Mouse (Mus musculus) right cerebral cortex, adult 2 months (tissue): ENCODE results near the gene Cd40lg.
A peak's percentile ranks its signal among the peaks of the same experiment; 100 is the strongest.

ENCODE experiments used
- DNase-seq, 2 experiments: peaks; one replicate each; pipeline ENCODE4 v3.0.0; 2021 to 2022; ENCODE audit warnings: low spot score in 2 of 2

Cd40lg gene

DNA sequence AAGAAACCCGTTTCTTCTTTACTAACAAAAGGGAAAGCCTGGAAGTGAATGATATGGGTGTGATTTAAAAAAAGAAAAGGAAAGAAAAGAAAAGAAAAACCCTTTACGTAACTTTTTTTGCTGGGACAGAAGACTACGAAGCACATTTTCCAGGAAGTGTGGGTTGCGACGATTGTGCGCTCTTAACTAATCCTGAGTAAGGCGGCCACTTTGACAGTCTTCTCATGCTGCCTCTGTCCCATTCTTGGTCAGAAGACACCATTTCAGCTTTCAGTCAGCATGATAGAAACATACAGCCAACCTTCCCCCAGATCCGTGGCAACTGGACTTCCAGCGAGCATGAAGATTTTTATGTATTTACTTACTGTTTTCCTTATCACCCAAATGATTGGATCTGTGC, at the start of gene Cd40lg:
TSS of gene Cd40lg (plus strand) at position 268 of the 400 bp plus-strand sequence.
- no peak for DNase-seq

DNA sequence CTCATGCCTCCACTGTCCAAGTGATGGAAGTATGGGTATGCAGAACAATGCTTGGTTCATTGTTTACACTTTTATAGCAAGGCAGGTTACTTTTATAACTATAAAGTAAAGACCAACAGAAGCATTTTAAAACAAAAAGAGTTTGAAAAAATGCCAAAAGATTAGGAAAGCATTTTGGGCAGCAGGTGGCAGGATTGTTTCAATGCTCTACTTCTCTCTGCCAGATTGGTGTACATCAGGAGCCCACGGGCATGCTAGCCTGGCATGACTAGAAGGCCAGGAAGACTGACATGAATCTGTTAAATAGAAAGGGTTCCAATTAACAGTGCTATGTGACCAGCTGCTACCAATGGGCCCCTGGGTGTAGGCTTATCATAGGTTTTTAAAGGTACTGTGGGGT, 45.4 kb upstream of the Cd40lg start:
- DNase-seq: no peak

DNA sequence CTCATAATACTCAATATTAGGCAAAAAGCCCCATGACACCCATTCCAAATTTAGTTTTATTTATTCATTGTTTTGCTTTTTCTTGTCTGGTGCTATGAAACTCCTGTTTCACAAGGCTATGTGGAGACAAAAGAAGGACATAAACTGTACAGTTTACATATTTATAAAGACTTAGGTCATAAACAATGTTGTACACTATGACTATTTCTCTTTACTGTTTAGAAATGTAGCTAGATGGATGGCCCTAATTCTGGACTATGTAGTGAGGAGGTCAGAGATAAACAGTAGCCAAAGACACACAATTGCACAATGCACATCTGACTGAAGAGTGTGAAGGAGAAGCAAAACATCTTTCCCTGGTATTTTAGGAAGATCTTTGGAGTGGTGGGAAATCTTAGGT, 40.7 kb upstream of the Cd40lg start:
- DNase-seq: no peak

DNA sequence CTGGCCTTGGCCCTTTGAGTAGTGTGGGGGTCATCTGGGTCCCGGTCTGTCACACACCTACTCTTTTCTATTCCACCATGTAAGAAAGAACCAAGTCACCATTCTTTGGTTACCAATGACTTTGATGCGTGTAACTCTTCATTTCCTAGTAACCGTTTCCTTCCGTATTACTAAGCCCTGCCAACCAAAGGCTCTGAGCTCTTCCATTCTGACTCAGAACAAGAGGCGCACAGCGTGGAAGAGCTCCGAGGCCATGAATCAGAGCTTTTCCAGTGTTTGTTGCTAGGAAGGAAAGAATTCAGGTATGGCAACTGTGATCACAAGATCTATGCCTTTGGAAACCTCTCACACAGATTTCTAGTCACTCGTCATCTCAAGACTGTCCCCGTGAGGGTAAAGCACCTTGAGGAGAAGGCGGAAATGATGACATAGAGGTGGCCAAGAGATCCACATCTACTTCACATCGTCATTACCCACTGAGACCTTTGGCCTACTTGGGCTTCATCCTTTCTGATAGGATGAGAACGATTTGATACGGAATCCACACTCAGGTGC, 34.6 kb upstream of the Cd40lg start:
- no peak for DNase-seq

DNA sequence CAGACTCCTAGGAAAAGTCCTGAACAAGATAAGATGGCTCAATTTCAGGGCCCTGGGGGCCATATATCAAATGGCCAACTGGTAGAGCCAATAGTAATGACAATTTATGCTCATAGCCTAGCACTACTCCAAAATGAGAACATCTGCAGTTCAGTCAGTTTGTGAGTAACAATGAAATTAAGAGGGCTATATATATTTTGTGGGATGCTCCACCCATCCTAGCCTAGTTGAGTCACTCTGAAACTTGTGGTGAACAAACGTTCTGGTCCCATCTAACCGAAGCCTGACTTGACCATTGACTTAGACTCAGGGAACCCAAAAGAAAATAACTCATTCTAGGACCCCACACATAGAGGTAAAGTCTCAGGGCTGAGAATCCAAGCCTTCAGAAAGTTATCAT, 29.5 kb upstream of the Cd40lg start:
- DNase-seq: no peak

DNA sequence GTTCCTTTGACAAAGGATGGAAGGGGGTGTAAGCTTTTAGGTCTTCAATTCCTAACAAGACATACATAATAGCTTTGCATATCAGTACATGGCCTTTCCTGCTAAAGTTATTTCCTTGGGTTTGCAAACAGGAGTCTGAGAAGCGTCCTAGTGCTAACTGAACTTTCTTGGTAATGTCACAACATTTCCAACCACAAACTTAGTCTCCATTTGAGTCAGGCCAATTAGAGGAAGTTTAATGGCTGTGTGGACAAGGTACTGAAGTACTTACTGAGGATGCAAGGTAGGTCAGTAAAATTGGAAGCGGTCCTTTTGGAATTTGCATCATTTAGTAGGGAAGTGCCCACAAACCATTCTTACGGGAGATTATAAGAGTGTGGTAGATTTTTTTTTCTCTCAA, 28.6 kb upstream of the Cd40lg start:
- no peak for DNase-seq

DNA sequence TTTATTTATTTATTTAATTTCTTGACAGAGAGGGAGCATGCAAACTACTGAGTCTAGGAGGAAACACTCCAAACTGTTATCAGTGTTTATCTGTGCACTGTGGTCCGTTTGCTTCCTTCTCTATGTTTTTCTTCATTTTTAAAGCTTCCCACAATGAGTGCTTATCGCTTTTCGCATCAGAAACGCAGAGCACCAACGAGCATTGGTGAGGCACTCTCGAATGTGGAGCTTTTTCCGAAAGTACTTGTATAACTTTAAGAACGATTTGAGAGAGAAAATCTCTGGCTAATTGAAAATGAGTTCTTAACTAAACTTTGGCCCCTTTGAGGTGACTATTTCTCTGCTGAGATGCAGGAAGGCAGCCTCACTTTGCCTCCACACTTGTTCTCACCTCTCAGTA, 24.6 kb upstream of the Cd40lg start:
- no peak for DNase-seq

DNA sequence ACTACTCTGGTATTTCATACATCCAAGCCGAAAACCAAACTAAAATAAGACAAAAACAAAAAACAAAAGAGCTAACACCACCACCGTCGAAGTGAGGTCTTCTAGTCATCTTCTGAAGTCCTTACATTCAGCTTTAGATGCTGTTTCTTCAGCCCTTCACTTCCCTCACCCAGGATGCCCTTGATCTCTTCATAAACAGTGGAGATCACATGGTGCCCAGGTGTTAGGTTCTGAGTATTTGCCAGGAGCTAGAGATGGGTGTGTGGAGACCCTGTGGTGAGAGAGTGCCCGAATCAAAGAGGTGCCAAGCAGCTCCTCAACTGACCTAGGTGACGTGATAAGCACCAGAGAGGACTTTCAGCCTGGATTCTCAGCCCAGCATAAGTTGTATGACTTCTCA, 22.6 kb upstream of the Cd40lg start:
- DNase-seq: no peak

DNA sequence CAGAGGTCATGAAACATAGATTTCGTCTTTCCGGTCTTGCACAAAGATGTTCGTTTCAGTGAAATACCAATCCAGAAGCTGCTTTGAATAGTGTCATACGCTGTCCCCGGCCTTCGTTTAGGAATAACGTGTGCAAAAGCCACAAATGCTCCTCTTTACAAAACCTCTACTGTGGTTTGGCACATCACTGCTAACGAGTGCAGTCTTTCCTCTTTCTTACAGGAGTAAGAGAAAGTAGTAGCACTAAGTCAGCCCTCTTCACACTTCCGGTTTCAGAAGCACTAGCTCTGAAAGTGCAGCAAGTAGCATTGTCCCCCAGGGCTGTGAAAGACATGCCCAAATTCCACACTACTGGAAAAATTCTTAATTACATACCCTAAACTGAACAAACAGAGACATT, 15.6 kb upstream of the Cd40lg start:
- no peak for DNase-seq

DNA sequence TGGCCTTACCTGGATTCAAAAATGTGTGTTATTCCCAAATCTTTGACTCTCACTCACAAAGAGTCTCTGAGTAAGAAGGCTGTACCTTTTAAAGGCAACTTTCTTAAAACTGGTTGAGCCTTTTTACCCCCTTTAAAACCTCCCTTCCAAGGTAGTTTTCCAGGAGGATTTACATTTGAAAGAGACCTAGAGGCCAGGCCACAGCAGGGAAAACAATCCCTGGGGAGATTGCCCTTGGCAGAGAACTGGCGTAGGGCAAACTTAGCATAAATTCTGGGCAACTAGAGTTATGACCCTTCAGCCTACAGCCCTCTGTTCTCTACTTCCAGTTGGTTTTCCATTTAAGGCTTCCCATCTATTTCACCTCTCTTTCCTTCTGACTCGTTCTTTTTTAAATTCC, 13.9 kb upstream of the Cd40lg start:
- DNase-seq: no peak

DNA sequence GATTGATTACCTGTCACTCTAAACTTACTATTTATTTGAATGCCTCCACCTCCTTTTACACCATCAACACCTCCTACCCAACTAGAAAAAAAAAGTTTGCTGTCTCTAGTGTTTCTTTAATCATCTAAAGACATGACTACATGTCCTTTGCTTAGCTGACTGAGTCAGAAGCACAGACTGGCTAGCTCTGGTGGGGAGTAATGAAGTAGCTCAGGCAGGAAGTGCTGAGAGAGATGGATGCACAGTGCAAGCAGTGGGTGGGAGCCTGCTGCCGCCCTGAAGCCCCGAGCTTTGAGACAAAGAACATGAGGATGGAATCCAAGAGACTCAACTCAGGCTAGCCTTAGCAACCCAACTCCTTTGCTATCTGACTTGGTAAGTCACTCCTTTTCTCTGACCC, 11.5 kb upstream of the Cd40lg start:
- no peak for DNase-seq

DNA sequence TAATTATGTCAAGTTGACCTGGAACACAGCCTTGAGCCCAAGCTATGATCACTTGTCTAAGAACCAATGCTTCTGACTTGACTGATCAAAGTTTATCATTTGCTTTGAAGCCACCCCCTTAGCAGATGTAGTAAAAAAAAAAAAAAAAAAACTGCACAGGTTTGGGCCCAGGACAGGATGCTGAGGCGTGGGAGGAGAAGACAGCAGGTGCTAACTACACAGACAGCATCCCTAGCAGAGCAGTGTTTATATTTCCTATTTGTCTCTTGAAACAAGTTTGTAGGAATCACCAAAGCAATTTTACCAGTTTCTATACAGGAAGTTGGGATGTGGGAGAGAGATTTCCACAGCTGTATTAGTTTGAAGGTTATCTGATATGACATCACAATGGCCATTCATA, 1.4 kb upstream of the Cd40lg start:
- no peak for DNase-seq

DNA sequence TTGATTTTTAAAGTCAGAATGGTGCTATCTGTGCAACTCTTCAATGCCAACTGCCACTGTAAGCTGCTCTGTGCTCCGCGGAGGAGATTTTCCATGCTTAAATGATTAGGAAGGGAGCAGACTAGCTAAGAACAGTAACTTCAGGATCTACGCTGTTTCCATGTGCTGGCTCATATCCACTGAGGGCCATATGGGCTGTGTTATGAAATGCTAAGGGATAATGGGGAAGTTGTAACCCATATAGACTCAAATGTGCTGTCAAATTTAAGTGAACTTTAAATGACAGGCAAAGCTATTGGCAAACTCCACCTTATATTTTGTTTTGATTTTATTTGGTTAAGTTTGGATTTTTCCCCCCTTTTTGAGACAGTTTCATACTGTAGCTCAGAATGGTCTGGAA, 919 bp downstream of the Cd40lg start:
- DNase-seq: no peak

DNA sequence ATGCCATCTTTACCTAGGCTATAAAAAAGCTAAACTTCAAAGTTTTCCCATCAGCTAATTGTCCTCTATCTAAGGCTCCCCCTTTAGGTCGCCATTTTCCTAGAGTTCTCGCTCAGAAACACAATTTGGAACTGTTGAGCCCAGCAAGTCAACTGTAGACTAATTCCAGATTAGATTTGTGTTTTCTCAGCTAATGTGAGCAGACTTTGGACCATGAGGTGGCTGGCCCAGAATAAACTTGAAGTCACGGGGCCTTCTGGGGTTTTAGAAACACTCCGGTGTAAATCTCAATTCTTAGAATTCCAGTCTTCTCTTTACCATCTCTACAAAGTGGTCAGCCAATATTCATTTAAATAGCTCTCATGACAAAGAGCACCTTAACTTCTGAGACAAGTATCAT, 3.6 kb downstream of the Cd40lg start:
- no peak for DNase-seq

DNA sequence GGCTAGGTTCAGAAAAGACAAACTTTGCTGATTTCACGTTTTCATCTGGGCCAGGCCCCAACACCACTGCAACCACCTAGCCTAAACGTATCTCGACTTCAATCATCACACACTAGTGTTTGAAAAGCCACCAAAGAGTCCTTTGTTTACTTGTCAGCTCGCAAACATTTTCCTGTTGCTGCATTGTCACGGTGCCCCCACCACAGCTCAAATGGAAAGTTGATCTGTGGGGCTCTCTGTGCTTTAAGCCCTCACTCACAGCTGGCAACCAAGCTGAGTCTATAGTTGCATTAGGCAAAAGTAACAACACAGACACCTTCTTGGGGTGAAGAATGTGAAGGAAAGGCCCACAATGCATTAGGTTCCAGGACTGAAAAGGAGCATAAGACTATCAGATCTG, 4.3 kb downstream of the Cd40lg start:
- no peak for DNase-seq

DNA sequence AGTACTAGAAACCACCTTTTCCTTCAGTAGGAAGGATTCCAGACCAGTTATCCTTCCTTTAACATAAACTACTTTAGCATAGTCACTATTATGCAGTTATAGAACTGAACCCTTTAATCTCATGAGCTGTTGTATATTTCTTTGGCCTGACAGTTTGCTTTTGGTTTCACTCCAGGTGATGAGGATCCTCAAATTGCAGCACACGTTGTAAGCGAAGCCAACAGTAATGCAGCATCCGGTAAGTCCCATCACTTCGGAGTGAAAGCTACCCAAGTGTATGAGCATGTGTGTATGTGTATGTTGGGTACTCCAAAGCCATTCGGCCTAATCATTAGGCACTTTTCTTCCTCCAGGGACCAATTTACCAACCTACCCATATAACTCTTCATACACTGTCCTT, 7.6 kb downstream of the Cd40lg start:
- no peak for DNase-seq

DNA sequence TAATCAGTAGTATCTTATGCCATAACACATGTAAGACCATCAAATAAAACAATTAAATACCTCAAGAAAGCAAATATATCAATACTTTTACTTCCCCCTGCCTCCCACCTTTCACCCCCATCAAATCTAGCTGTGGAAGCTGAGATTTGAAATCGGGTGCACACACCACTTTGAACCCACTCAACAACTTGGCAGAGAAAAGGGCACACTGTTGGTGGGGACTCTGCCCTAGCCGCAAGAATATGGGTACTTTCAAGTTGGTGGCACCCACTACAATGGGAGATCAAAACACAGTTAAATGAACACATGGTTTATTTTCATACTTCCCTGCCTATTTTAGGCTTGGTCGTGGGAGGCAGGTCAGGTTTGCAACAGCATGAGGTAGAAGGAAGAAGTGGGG, 9.9 kb downstream of the Cd40lg start:
- no peak for DNase-seq

DNA sequence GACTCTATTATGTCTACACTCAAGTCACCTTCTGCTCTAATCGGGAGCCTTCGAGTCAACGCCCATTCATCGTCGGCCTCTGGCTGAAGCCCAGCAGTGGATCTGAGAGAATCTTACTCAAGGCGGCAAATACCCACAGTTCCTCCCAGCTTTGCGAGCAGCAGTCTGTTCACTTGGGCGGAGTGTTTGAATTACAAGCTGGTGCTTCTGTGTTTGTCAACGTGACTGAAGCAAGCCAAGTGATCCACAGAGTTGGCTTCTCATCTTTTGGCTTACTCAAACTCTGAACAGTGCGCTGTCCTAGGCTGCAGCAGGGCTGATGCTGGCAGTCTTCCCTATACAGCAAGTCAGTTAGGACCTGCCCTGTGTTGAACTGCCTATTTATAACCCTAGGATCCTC, 11.4 kb downstream of the Cd40lg start:
- DNase-seq: peak in 1 of 2 experiments; percentile 10

DNA sequence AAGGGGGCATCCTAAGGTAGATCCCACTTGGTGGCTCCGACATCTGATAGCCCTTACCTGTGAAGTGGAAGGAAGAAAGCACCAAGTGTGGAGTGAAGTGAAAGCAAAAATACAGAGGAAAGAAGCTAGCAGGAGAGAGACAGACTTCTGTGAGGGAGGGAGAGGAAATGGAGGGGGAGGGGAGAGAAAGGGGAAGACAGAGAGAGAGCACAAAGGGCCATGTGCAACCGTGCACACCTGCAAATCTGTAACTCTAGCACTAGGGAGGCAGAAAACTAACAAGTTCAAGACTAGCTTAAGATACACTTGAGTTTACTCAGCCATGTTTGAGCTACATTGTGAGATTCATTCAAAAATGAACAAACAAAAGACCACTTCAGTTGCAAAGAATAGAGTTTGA, 16.2 kb downstream of the Cd40lg start:
- DNase-seq: no peak

DNA sequence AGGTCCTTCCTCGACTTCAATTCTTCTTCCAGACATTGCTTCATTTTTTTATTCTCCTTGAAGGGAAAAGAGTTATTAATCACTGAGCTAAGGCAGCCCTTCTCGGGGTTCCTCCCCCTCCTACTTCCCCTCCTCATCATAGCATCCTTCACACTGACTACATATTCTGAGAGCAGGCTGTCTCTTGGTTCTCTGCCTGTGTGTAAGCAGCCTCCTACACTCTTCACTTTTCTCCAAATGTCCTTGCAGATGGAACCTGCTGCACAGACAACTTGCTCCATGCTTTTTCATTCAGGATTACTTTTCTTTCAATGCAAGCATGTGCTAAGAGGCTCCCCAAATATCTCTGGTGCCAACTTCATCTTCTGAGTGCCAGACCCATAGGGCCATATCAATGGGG, 21.7 kb downstream of the Cd40lg start:
- peak; percentile 5 to 16 for DNase-seq

DNA sequence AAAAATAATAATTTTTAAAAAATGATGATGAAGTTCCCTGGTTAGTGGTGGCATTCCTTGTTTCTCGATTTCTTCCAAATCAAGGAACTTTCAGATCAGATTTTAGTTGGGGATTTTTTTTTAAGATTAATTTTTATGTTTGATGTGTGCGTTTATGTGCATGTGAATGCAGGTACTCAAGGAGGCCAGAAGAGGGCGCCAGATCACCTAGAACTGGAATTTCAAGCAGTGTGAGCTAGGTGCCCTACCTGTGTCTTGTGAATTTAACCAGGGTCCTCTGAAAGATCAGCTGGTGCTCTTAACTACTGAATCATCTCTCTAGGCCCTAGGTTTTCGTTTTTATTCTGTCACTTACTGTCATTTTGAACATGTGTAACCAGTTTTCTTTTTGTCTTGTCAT, 24.0 kb downstream of the Cd40lg start:
- no peak for DNase-seq

DNA sequence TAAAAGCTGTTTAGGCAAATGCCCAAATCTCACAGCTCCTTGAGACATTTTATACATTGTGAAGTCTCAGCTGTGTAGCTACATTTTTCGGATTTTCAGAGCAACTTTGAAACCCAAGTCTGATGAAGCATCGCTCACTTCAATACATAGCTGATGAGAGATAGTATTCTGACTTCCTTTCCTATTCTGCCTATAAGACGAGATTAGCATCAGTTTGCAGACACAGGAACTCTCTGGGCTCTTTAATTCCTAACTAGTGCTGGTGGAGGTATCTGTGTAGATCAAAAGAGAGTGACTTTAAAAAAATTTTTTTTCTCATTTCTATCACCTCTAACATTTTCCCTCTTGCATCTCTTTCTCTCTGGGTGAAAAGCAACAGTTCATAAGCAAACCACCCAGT, 26.6 kb downstream of the Cd40lg start:
- no peak for DNase-seq

DNA sequence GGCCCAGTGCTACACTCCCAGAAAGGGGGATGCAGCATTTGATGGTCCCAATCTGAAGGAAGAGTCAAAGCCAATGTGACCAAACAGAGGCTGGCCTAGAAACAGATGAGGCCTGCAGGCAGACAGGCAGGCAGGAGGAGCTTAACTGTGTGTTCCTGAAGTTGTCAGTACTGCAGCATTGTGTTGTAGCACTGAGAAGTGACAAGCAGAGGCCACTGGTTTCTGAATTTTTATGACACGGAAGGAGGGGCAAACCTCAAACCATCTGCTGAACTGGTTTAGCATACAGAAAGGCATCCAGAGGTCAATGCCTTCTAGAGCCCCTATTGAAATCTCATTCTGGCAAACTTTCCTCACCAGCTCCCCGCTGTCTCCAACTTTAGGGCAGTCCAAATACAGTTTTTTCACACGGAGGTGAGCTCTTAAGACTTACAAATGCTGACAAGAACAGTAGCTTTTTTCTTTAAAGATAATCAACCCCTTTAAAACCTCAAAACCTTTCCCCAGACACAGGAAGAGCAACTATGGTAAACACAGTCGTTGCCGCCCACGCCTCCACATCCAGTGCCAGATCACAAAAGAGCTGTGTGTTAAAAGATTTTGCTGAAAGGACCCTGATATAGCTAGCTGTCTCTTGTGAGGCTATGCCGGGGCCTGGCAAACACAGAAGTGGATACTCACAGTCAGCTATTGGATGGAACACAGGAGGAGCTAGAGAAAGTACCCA, 41.5 kb downstream of the Cd40lg start:
- no peak for DNase-seq

DNA sequence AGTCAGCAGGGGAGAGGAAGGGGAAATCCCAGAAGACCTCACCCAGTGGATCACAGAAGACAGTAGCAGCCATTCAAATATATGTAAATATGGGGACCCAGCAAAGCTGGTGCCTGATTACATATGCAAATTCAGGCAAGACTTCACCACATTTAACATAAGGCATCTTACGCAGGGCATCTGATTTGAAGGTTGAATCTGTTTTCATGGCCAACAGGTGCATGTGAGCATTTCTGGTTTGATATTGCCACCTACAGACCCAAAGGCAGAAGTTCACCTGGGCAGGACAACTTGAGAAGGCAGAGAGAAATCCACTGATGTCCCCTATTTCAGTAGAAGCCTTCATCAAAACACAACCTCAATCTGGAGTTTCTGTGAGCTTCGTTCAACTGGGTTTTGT, 48.8 kb downstream of the Cd40lg start:
- peak; percentile 9 to 22 for DNase-seq
